Mouse (Mus musculus) right cerebral cortex, postnatal 36 days (tissue): ENCODE data around the gene Josd1.
"Not testable (repeated sequence)": the region's sequence is repeated elsewhere in the genome, so short reads cannot be mapped to it uniquely, and the experiment has no call there.

ENCODE experiments used
- DNase-seq, 2 experiments: peaks; one replicate each; pipeline ENCODE4 v3.0.0; 2022; ENCODE audit warnings: low spot score in 2 of 2, mixed read lengths in 1 of 2

The Josd1 gene

DNA sequence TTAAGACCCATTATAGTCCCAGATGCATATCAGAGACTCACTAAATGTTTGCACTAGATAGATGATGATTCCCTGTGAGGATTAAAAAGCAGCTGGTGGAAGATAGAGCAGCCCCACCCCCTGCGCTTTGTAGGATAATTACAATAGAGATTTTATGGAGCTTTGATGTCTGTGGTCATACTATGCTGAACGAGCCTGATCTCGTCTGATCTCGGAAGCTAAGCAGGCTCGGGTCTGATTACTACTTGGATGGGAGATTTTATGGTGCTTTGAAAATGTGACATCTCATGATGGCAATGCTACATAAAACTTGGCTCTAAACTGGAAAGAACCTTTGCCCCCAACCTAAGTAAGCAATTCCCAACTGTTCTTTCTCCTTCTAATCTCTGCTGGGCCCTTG is 4.6 kb upstream of the Josd1 start:
- no peak for DNase-seq

GRCm38 (mm10) chr15:79691023-79691508 is 3.3 kb upstream of the Josd1 start:
- peak in 1 of 2 experiments; percentile 47 for DNase-seq

- peak; percentile 97 to 99 for DNase-seq
Observed at GRCm38 (mm10) chr15:79690426-79691022, 2.8 kb upstream of the Josd1 start, which contains the start of gene Gtpbp1. TSS of gene Gtpbp1 (plus strand) at chr15:79690845.

- no peak for DNase-seq
Observed at GRCm38 (mm10) chr15:79689662-79690425, 2.1 kb upstream of the Josd1 start.

GRCm38 (mm10) chr15:79688268-79688956 is 693 bp upstream of the Josd1 start:
- no peak for DNase-seq

GRCm38 (mm10) chr15:79687175-79687574 is 544 bp downstream of the Josd1 start:
- DNase-seq = no peak

GRCm38 (mm10) chr15:79686046-79686869 is 1.5 kb downstream of the Josd1 start:
- DNase-seq = no peak

- no peak for DNase-seq
Observed at GRCm38 (mm10) chr15:79685141-79685641, 2.5 kb downstream of the Josd1 start.

DNA sequence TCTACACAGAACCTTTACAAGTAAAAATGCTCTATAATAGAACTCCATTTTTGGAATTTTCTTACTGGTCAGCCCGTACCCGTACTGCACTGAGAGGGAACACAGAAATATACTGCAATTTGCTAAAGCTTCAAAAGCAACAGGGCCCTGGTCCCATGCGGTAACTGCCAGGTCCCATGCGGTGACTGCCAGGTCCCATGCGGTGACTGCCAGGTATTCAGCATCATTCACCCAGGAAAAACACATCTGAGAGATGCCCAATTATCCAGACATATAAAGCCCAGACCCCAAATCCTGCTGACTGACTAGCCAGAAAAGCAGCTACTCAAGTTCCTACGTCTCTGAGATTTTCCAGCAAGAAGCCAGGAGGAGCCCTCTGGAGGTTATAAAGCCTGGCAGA is 3.1 kb downstream of the Josd1 start:
- DNase-seq = no peak

GRCm38 (mm10) chr15:79683707-79684465 is 3.8 kb downstream of the Josd1 start:
- DNase-seq = peak in 1 of 2 experiments; percentile 50

- no peak for DNase-seq
Observed at GRCm38 (mm10) chr15:79683146-79683545, 4.6 kb downstream of the Josd1 start.

GRCm38 (mm10) chr15:79681973-79682372 is 5.7 kb downstream of the Josd1 start:
- no peak for DNase-seq

- no peak for DNase-seq
Observed at GRCm38 (mm10) chr15:79677936-79678335, 9.8 kb downstream of the Josd1 start.

DNA sequence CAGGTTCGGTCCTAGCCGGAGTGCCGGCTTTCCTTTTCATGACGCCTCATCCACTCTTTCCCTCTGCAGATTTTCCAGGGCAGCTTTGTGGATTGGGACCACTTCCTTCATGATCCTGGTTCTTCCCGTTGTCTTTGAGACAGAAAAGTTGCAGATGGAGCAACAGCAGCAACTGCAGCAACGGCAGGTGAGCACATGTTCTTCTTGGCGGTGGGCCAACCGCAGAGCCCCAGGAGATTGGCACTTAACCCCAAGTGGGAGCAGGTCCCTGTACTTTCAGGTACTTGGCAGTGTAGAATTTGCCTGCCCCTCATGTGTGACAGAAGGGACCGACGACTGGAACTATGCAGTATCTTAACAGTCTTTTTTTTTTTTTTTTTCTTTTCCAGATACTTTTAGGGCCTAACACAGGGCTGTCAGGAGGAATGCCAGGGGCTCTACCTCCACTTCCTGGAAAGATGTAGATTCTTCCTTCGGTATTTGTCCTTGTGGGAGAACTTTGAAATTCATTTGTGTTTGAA is 15.8 kb downstream of the Josd1 start:
- DNase-seq = not testable (repeated sequence)

DNA sequence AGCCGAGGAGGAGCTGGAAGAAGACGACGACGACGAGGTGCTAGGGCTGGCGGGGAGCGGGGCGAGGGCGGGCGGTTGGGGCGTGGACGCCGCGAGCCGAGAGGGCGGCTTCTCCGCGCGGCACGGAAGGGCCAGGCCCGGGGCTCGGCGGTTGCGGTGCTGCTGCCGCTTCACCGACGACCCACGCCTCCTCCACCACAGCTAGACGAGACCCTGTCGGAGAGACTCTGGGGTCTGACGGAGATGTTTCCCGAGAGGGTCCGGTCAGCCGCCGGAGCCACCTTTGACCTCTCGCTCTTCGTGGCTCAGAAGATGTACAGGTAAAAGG is 16.8 kb downstream of the Josd1 start:
- no peak for DNase-seq

- peak; percentile 82 to 88 for DNase-seq
Observed at GRCm38 (mm10) chr15:79670249-79670971, 17.3 kb downstream of the Josd1 start, which contains the start of gene Tomm22. TSS of gene Tomm22 (plus strand) at chr15:79670861.

DNA sequence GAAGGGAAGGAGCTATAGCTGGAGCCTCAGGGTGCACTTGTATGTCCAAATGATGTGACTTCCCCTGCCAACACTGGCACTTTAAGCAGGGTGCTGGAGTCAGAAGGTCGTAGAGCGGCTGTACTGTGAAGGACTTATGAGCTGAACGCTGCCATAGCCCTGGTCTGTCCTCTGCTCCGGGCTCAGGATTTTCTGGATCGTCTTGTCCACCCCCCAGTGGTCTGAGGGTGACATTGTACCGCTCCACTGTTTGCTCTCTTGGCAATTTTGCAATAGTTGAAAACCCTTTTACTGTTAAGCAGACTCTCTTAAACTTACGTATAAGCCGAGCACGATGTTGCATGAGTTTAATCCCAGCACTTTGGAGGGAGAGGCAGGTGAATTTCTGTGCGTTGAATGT is 18.5 kb downstream of the Josd1 start:
- DNase-seq = no peak

DNA sequence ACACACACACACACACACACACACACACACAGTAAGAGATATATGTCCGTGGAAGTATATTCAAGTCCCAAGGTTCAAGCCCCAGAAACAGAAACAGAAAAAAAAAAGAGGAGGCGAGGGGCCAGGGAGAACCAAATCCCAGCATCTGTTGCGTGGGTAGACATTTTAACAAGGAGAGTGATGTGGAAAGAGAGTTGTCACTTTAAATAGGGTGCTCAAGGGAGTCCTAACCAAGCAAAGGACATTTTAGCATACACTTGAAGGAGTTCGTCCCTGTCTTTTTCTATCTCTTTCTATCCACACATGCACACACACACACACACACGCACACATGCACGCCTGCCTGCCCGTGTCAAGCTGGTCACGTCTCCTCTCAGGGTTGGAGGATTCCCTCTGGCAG is 23.1 kb downstream of the Josd1 start:
- DNase-seq = peak in 1 of 2 experiments; percentile 54

GRCm38 (mm10) chr15:79661852-79662251 is 25.9 kb downstream of the Josd1 start:
- DNase-seq = no peak
